Mouse (Mus musculus): ENCODE data around the gene Iqsec1. TPM values are rescaled to one million over a fixed set of nuclear protein-coding genes. Genes with fewer than 3 reads are reported as not detected.

Gene Iqsec1
- polyA plus RNA-seq, 1 experiment from 2014 or later, result 28.6 TPM

DNA sequence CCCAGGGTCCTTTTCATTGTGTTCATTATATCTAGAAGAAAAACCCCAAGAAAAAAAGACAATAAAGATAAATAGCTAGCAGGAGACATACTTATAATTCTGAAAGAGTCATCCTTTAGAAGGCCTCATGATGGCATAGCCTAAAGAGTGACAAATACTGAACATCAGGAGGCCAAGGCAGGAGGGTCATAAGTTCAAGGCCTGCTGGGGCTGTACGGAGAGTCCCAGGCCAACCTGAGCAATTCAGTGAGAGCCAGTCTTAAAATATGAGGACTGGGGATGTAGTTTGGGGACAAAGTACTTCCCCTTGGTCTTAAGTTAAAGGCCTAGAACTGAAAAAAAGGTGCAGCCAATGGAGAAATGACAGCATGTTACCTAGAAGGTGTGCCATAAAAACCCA, 301.7 kb downstream of the Iqsec1 start:
- Histone ChIP-seq H3K27ac (replicated peaks in 1 of 2; ENCODE audit: control insufficient read depth in 1 of 2, insufficient read depth in 1 of 2, low read depth in 2 of 2, low read length in 2 of 2) (no peak overlapping the region), H3K4me2 (ENCODE audit: low read length) (no peak overlapping the region), H3K27me3 (ENCODE audit: control insufficient read depth, insufficient read depth, low read length) (no peaks in the 10 kb centered on the region), H3K9me3 (ENCODE audit: control insufficient read depth, low read length) (no peaks in the 10 kb centered on the region), H3K4me3 (ENCODE audit: control insufficient read depth in 1 of 2, insufficient read depth in 1 of 2, low read depth in 1 of 2, low read length in 2 of 2) (no peak overlapping the region), H3K9ac (ENCODE audit: low read length) (no peak overlapping the region), H3K4me1 (ENCODE audit: control insufficient read depth in 2 of 2, insufficient read depth in 2 of 2, low read length in 2 of 2) (peaks cover 20 to 63% of the 10 kb centered on the region in 2 experiments), H3K36me3 (ENCODE audit: control insufficient read depth, insufficient read depth, low read length) (peaks cover 76% of the 10 kb centered on the region)
- 88% methylated on average over 1 of the region's 1 CpGs for WGBS
- no peak for ATAC-seq (ENCODE audit: insufficient number of reproducible peaks, insufficient read depth, low FRiP score, low read depth)

DNA sequence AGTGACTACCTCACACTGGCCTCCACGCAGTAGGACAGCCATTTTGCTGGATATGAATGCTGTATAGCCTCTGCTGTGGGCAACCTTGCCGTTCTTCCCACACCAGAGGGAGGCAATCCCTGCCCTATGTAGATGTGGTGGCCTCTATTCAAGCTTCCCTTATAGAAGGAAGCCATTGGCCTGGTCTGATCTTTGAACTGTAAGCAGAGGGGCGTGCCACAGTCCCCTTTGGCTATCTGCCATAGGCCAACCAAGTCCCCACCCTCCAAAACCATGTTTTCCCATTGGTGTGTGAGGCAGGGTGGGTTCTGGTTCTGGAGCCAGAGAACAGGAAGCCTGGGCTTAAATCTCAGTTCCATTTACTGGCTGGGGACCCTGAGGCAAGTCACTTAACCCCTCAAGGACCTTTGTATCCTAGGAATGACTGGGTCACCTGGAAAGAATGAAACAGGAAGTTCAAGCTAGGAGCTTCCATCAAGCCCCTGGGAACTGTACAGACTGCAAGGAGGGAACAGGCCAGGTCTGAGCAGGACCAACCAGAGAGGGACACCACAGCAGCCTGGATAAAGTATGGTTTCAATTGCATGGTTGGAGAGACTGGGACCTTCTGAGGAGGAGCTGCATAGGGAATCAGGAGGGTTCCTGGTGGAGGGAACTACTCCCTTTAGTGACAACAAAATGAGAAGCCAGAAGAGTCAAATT, 304.5 kb downstream of the Iqsec1 start:
- no peaks in the 10 kb centered on the region for H3K9me3 ChIP-seq (ENCODE audit: control insufficient read depth, low read length)
- ATAC-seq (ENCODE audit: insufficient number of reproducible peaks, insufficient read depth, low FRiP score, low read depth), result no peak
- H3K4me1 ChIP-seq (ENCODE audit: control insufficient read depth in 2 of 2, insufficient read depth in 2 of 2, low read length in 2 of 2), result peaks cover 20 to 58% of the 10 kb centered on the region in 2 experiments
- H3K27me3 ChIP-seq (ENCODE audit: control insufficient read depth, insufficient read depth, low read length), result no peaks in the 10 kb centered on the region
- H3K4me2 ChIP-seq (ENCODE audit: low read length), result no peak overlapping the region
- no peak overlapping the region; a peak in 1 of 4 replicates for H3K27ac ChIP-seq (replicated peaks in 1 of 2; ENCODE audit: control insufficient read depth in 1 of 2, insufficient read depth in 1 of 2, low read depth in 2 of 2, low read length in 2 of 2)
- peaks cover 72% of the 10 kb centered on the region for H3K36me3 ChIP-seq (ENCODE audit: control insufficient read depth, insufficient read depth, low read length)
- no peak overlapping the region for H3K9ac ChIP-seq (ENCODE audit: low read length)
- no peak overlapping the region for H3K4me3 ChIP-seq (ENCODE audit: control insufficient read depth in 1 of 2, insufficient read depth in 1 of 2, low read depth in 1 of 2, low read length in 2 of 2)
- 83% methylated on average over 3 of the region's 3 CpGs for WGBS

DNA sequence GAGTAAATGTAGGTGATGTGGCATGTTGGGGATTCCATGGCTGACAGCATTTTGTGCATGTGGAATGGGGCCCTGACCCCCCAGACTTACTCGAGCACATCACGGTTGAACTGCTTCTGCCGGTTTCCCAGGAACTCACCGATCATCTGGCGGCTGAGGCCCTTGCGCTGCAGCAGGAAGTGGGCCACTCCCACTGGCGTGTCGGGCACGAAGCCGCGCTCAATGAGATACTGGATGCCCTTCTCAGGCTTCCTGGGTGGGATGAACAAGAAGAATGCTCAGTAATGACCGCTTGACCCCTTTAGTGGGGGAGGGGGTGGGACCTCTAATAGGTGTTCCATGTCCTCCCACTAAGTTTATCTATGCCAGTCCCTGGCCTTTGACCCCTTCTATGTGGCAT, 308.1 kb downstream of the Iqsec1 start:
- Histone ChIP-seq H3K27me3 (ENCODE audit: control insufficient read depth, insufficient read depth, low read length) (no peaks in the 10 kb centered on the region), H3K4me1 (ENCODE audit: control insufficient read depth in 2 of 2, insufficient read depth in 2 of 2, low read length in 2 of 2) (peaks cover 13 to 26% of the 10 kb centered on the region in 2 experiments)
- 69% methylated on average over 12 of the region's 12 CpGs for WGBS

DNA sequence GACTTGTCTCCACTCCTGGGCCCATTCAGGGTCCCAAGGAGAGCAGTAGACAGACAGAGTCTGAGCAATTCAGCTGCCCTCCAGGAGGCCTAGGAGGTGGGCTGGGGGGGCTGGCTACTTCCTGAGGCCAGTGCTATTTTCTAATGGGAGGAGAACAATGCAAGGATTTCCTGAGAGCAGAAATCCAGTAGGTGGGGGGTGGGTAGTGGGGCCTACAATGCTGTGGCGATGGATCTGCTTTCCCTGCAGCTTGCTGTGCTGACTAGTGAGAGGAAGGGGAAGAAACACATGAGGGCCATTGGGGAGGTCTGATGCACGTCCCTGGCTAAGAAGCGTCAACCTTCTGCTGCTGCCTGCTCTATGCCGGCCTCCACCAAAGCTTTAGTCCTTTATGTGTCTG, 309.7 kb downstream of the Iqsec1 start:
- peaks cover 8 to 12% of the 10 kb centered on the region in 2 experiments; a peak in 3 of 4 replicates for H3K4me1 ChIP-seq (ENCODE audit: control insufficient read depth in 2 of 2, insufficient read depth in 2 of 2, low read length in 2 of 2)
- H3K27me3 ChIP-seq (ENCODE audit: control insufficient read depth, insufficient read depth, low read length), result no peaks in the 10 kb centered on the region
- H3K9ac ChIP-seq (ENCODE audit: low read length), result no peak overlapping the region; the same call in 1 of the 2 replicates
- peaks cover 81% of the 10 kb centered on the region for H3K36me3 ChIP-seq (ENCODE audit: control insufficient read depth, insufficient read depth, low read length)
- H3K27ac ChIP-seq (replicated peaks in 1 of 2; ENCODE audit: control insufficient read depth in 1 of 2, insufficient read depth in 1 of 2, low read depth in 2 of 2, low read length in 2 of 2), result peak overlapping the region; percentile 77
- no peak overlapping the region for H3K4me3 ChIP-seq (ENCODE audit: control insufficient read depth in 1 of 2, insufficient read depth in 1 of 2, low read depth in 1 of 2, low read length in 2 of 2)
- no peaks in the 10 kb centered on the region for H3K9me3 ChIP-seq (ENCODE audit: control insufficient read depth, low read length)
- no peak overlapping the region for H3K4me2 ChIP-seq (ENCODE audit: low read length)
- peak; percentile 74 for ATAC-seq (ENCODE audit: insufficient number of reproducible peaks, insufficient read depth, low FRiP score, low read depth)
- WGBS, result 57% methylated on average over 4 of the region's 4 CpGs

More for the DNA sequence above, 308.1 kb downstream of the Iqsec1 start:
- Histone ChIP-seq H3K9ac (ENCODE audit: low read length) (no peak overlapping the region), H3K36me3 (ENCODE audit: control insufficient read depth, insufficient read depth, low read length) (peaks cover 80% of the 10 kb centered on the region), H3K9me3 (ENCODE audit: control insufficient read depth, low read length) (no peaks in the 10 kb centered on the region), H3K4me2 (ENCODE audit: low read length) (no peak overlapping the region), H3K27ac (replicated peaks in 1 of 2; ENCODE audit: control insufficient read depth in 1 of 2, insufficient read depth in 1 of 2, low read depth in 2 of 2, low read length in 2 of 2) (0 out of 4 replicates have a peak overlapping the region, but pooled peaks of 1 of the 2 experiments have one; percentile 26), H3K4me3 (ENCODE audit: control insufficient read depth in 1 of 2, insufficient read depth in 1 of 2, low read depth in 1 of 2, low read length in 2 of 2) (no peak overlapping the region)
- ATAC-seq (ENCODE audit: insufficient number of reproducible peaks, insufficient read depth, low FRiP score, low read depth), result no peak

DNA sequence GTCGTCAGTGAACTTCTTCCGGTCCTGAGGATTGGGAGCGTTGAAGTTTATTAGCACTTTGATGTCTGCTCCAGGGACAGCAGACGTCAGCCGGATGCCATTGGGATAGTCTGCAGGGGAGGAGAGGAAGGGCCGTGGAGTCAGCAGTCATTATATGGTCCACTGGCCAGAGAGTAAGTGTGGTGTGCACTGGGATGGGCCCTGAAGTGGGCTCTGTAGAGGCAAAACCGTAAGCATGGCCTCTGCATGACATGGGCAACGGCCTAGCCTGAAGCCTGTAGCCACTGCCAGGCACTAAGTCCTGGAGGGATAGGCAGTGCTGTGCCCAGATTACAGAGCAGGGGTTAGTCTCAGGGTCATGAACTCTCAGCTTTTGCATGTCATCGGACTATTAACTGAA, 319.8 kb downstream of the Iqsec1 start:
- H3K27ac ChIP-seq (replicated peaks in 1 of 2; ENCODE audit: control insufficient read depth in 1 of 2, insufficient read depth in 1 of 2, low read depth in 2 of 2, low read length in 2 of 2), result no peak overlapping the region
- no peak overlapping the region for H3K4me3 ChIP-seq (ENCODE audit: control insufficient read depth in 1 of 2, insufficient read depth in 1 of 2, low read depth in 1 of 2, low read length in 2 of 2)
- WGBS, result 84% methylated on average over 9 of the region's 9 CpGs
- no peak overlapping the region for H3K4me2 ChIP-seq (ENCODE audit: low read length)
- H3K36me3 ChIP-seq (ENCODE audit: control insufficient read depth, insufficient read depth, low read length), result peaks cover 100% of the 10 kb centered on the region
- no peaks in the 10 kb centered on the region for H3K9me3 ChIP-seq (ENCODE audit: control insufficient read depth, low read length)
- no peaks in the 10 kb centered on the region for H3K4me1 ChIP-seq (ENCODE audit: control insufficient read depth in 2 of 2, insufficient read depth in 2 of 2, low read length in 2 of 2)
- no peak overlapping the region for H3K9ac ChIP-seq (ENCODE audit: low read length)
- ATAC-seq (ENCODE audit: insufficient number of reproducible peaks, insufficient read depth, low FRiP score, low read depth), result no peak
- no peaks in the 10 kb centered on the region for H3K27me3 ChIP-seq (ENCODE audit: control insufficient read depth, insufficient read depth, low read length)

DNA sequence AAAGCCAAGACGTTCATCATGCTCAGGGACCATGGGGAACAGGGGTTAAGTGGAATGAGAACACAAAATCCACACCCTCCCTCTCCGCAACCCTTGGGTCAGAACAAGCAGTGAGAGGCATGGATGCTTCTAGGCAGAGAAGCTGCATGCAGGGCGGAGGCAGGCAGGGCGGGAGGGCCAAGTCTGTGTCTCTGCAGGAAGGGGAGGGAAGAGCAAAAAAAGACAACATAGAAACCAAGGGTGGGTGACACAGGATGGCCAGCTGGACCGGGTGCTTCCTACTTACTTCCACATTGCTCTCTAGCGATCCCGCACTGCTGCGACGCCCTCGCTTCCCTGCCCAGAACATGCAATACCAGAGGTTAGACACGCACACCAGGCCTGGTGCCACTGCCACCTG, 324.7 kb downstream of the Iqsec1 start:
- 0 out of 2 replicates have a peak, but pooled peaks have one; percentile 5 for ATAC-seq (ENCODE audit: insufficient number of reproducible peaks, insufficient read depth, low FRiP score, low read depth)
- peaks cover 89% of the 10 kb centered on the region for H3K36me3 ChIP-seq (ENCODE audit: control insufficient read depth, insufficient read depth, low read length)
- peak overlapping the region; percentile 34 to 57; a peak in 2 of 4 replicates for H3K27ac ChIP-seq (replicated peaks in 1 of 2; ENCODE audit: control insufficient read depth in 1 of 2, insufficient read depth in 1 of 2, low read depth in 2 of 2, low read length in 2 of 2)
- whole genome bisulfite sequencing, result 86% methylated on average over 11 of the region's 11 CpGs
- H3K4me1 ChIP-seq (ENCODE audit: control insufficient read depth in 2 of 2, insufficient read depth in 2 of 2, low read length in 2 of 2), result peaks cover 5 to 23% of the 10 kb centered on the region in 2 experiments
- no peak overlapping the region for H3K4me3 ChIP-seq (ENCODE audit: control insufficient read depth in 1 of 2, insufficient read depth in 1 of 2, low read depth in 1 of 2, low read length in 2 of 2)
- no peaks in the 10 kb centered on the region for H3K9me3 ChIP-seq (ENCODE audit: control insufficient read depth, low read length)
- H3K4me2 ChIP-seq (ENCODE audit: low read length), result no peak overlapping the region
- no peaks in the 10 kb centered on the region for H3K27me3 ChIP-seq (ENCODE audit: control insufficient read depth, insufficient read depth, low read length)
- H3K9ac ChIP-seq (ENCODE audit: low read length), result no peak overlapping the region; the same call in 1 of the 2 replicates

DNA sequence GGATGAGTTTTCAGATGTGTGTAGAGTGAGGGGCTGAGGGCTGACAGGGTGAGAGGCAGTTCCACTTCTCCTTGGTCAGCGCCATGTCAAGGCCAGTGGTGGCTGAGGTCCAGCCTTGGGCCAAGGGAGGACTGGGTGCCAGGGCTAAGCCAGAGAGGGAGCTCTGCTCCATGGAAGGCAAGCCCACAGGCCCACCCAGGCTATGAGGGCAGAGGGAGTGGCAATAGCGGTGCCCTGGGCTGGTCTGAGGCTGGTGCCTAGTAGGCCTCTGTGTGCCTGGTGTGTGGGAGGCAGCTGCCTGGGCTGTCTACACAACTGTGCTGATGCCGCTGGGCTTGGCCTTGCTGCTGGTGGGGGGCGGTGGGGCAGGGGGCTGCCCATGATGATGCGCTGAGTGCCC, 326.3 kb downstream of the Iqsec1 start:
- Histone ChIP-seq H3K27me3 (ENCODE audit: control insufficient read depth, insufficient read depth, low read length) (no peaks in the 10 kb centered on the region), H3K36me3 (ENCODE audit: control insufficient read depth, insufficient read depth, low read length) (peaks cover 73% of the 10 kb centered on the region), H3K9me3 (ENCODE audit: control insufficient read depth, low read length) (no peaks in the 10 kb centered on the region), H3K27ac (replicated peaks in 1 of 2; ENCODE audit: control insufficient read depth in 1 of 2, insufficient read depth in 1 of 2, low read depth in 2 of 2, low read length in 2 of 2) (no peak overlapping the region), H3K4me1 (ENCODE audit: control insufficient read depth in 2 of 2, insufficient read depth in 2 of 2, low read length in 2 of 2) (peaks cover 5 to 23% of the 10 kb centered on the region in 2 experiments), H3K4me3 (ENCODE audit: control insufficient read depth in 1 of 2, insufficient read depth in 1 of 2, low read depth in 1 of 2, low read length in 2 of 2) (no peak overlapping the region), H3K4me2 (ENCODE audit: low read length) (no peak overlapping the region), H3K9ac (ENCODE audit: low read length) (no peak overlapping the region)
- no peak for ATAC-seq (ENCODE audit: insufficient number of reproducible peaks, insufficient read depth, low FRiP score, low read depth)
- WGBS, result 95% methylated on average over 5 of the region's 5 CpGs
